Mouse (Mus musculus): ENCODE results near the gene Chn2. TPM values are rescaled to one million over a fixed set of nuclear protein-coding genes. Genes with fewer than 3 reads are reported as not detected.

The Chn2 gene
- polyA plus RNA-seq, 1 experiment from 2014 or later = 12.4 TPM

GRCm38 (mm10) chr6:54060258-54060657 lies 20.9 kb downstream of the Chn2 start:
- no peak overlapping the region for H3K4me2 ChIP-seq (replicated peaks)
- H3K36me3 ChIP-seq = no peaks in the 10 kb centered on the region
- H3K27ac ChIP-seq = no peak overlapping the region
- no peaks in the 10 kb centered on the region; the same call in 1 of the 2 replicates for H3K9me3 ChIP-seq
- no peak for ATAC-seq (ENCODE audit: low FRiP score, low read depth)
- no peak overlapping the region for H3K9ac ChIP-seq
- H3K27me3 ChIP-seq = no peaks in the 10 kb centered on the region
- H3K4me1 ChIP-seq = peaks cover 32% of the 10 kb centered on the region
- H3K4me3 ChIP-seq = no peak overlapping the region
- 72% methylated on average over 3 of the region's 3 CpGs for WGBS

DNA sequence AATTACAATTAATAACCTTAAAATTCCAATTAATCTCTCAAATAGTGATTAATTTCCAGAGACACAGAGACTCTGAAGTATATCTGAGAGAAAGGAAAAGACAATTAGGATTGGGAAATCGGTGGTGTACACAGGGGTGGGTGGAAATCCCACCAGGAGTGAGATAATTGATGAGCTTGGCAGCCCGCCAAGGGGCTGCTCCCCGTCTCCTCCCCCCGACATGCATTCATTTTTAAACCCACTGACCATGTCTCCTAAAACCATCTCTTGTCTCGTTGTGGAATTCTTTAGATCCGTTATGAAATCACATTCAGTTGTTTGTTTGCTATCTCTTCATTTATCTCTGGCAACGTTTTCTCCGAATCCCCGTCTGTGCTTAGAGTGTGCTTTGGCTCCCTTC lies 22.0 kb downstream of the Chn2 start:
- H3K4me3 ChIP-seq = no peak overlapping the region
- H3K4me2 ChIP-seq (replicated peaks) = no peak overlapping the region
- H3K36me3 ChIP-seq = no peaks in the 10 kb centered on the region
- H3K27me3 ChIP-seq = no peaks in the 10 kb centered on the region
- H3K9me3 ChIP-seq = no peaks in the 10 kb centered on the region; the same call in 1 of the 2 replicates
- H3K4me1 ChIP-seq = peaks cover 32% of the 10 kb centered on the region
- no peak for ATAC-seq (ENCODE audit: low FRiP score, low read depth)
- 53% methylated on average over 9 of the region's 9 CpGs for WGBS
- H3K27ac ChIP-seq = no peak overlapping the region
- no peak overlapping the region for H3K9ac ChIP-seq

DNA sequence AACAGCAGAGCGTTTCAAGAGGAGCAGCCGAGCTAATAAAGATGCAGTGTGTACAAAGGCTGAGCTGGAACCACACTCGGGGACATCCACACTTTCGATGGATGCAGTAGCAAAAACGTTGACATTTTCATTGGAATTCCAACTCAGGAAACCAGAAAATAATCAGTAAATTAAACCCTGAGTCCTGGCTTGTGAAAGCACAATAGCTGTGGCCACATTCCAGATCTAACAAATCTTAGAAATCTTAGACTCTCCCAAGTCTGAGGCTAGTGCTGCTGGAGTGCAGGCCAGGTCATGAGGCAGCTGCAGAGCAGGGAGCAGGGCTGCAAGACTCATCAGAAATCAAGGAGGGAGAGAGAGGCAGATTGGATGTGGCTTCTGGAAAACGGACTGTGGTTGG lies 24.5 kb downstream of the Chn2 start:
- Histone ChIP-seq H3K36me3 (no peaks in the 10 kb centered on the region), H3K9me3 (no peaks in the 10 kb centered on the region; the same call in 1 of the 2 replicates), H3K27me3 (no peaks in the 10 kb centered on the region), H3K9ac (no peak overlapping the region), H3K4me1 (peaks cover 19% of the 10 kb centered on the region), H3K4me3 (no peak overlapping the region), H3K4me2 (replicated peaks) (no peak overlapping the region), H3K27ac (no peak overlapping the region)
- no peak for ATAC-seq (ENCODE audit: low FRiP score, low read depth)
- WGBS = 59% methylated on average over 6 of the region's 6 CpGs

- Histone ChIP-seq H3K9ac (no peak overlapping the region), H3K4me3 (no peak overlapping the region), H3K4me2 (replicated peaks) (no peak overlapping the region), H3K27me3 (no peaks in the 10 kb centered on the region), H3K4me1 (peaks cover 11% of the 10 kb centered on the region), H3K27ac (no peak overlapping the region), H3K36me3 (no peaks in the 10 kb centered on the region), H3K9me3 (no peaks in the 10 kb centered on the region; the same call in 1 of the 2 replicates)
- WGBS = 66% methylated on average over 5 of the region's 5 CpGs
- no peak for ATAC-seq (ENCODE audit: low FRiP score, low read depth)
These were observed 28.0 kb downstream of the Chn2 start for GRCm38 (mm10) chr6:54067380-54067779.

- no peak overlapping the region for H3K4me3 ChIP-seq
- no peak for ATAC-seq (ENCODE audit: low FRiP score, low read depth)
- peaks cover 5% of the 10 kb centered on the region for H3K4me1 ChIP-seq
- no peaks in the 10 kb centered on the region for H3K36me3 ChIP-seq
- no peak overlapping the region for H3K27ac ChIP-seq
- no peaks in the 10 kb centered on the region for H3K27me3 ChIP-seq
- 78% methylated on average over 5 of the region's 5 CpGs for WGBS
- no peaks in the 10 kb centered on the region; the same call in 1 of the 2 replicates for H3K9me3 ChIP-seq
- H3K4me2 ChIP-seq (replicated peaks) = no peak overlapping the region
- no peak overlapping the region for H3K9ac ChIP-seq
These were observed 29.5 kb downstream of the Chn2 start for GRCm38 (mm10) chr6:54068882-54069281.

DNA sequence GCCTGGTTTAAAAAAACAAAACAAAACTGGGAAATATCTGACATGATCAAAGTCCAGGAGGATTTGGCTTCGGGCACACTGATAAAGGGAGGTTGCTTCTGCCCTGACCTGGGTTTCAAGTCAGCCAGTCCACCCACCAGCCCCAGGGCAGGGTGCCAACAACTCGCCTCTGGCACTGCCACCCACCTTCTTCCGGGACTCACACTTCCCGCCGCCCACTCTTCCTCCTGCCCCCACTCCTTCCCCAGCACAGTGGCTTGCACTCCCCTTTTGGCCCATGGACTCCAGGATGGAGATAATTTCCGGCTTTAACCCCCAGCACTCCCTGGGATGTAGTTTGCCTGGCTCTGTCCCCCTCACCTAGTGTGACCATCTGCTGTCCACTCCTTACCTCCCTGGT lies 31.4 kb downstream of the Chn2 start:
- no peak for ATAC-seq (ENCODE audit: low FRiP score, low read depth)
- Histone ChIP-seq H3K4me2 (replicated peaks) (no peak overlapping the region), H3K36me3 (no peaks in the 10 kb centered on the region), H3K27ac (no peak overlapping the region), H3K9me3 (no peaks in the 10 kb centered on the region), H3K4me3 (no peak overlapping the region), H3K4me1 (peaks cover 18% of the 10 kb centered on the region), H3K27me3 (no peaks in the 10 kb centered on the region), H3K9ac (no peak overlapping the region)
- 60% methylated on average over 6 of the region's 6 CpGs for WGBS

GRCm38 (mm10) chr6:54071478-54071877 lies 32.1 kb downstream of the Chn2 start:
- H3K4me2 ChIP-seq (replicated peaks) = no peak overlapping the region
- H3K27me3 ChIP-seq = no peaks in the 10 kb centered on the region
- H3K27ac ChIP-seq = no peak overlapping the region
- H3K4me1 ChIP-seq = peaks cover 18% of the 10 kb centered on the region
- no peak for ATAC-seq (ENCODE audit: low FRiP score, low read depth)
- H3K9me3 ChIP-seq = no peaks in the 10 kb centered on the region
- H3K36me3 ChIP-seq = no peaks in the 10 kb centered on the region
- WGBS = 82% methylated on average over 4 of the region's 4 CpGs
- H3K9ac ChIP-seq = no peak overlapping the region
- no peak overlapping the region for H3K4me3 ChIP-seq

DNA sequence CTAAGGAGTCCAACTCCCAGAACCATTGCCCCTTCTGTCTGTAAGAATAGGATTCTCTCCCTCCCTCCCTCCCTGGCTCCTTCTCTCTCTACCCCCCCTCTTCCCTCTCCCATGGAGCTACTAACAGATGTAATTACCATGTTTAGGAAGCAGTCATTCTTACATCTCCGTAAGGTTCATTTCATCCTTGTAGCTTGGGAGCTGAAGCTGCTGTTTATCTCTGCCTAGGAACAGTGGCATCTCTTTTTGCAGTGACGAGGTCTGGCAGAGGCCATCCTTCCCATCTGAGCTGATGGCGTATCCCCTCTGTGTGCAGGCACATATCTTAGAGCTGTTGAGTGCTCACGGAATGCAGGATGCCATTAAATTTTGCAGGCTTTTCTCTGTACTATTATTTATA lies 35.1 kb downstream of the Chn2 start:
- H3K4me1 ChIP-seq = peaks cover 18% of the 10 kb centered on the region
- H3K27ac ChIP-seq = no peak overlapping the region
- ATAC-seq (ENCODE audit: low FRiP score, low read depth) = no peak
- no peak overlapping the region for H3K9ac ChIP-seq
- H3K4me3 ChIP-seq = no peak overlapping the region
- no peaks in the 10 kb centered on the region for H3K9me3 ChIP-seq
- WGBS = 51% methylated on average over 4 of the region's 4 CpGs
- H3K4me2 ChIP-seq (replicated peaks) = no peak overlapping the region
- no peaks in the 10 kb centered on the region for H3K27me3 ChIP-seq
- no peaks in the 10 kb centered on the region for H3K36me3 ChIP-seq

DNA sequence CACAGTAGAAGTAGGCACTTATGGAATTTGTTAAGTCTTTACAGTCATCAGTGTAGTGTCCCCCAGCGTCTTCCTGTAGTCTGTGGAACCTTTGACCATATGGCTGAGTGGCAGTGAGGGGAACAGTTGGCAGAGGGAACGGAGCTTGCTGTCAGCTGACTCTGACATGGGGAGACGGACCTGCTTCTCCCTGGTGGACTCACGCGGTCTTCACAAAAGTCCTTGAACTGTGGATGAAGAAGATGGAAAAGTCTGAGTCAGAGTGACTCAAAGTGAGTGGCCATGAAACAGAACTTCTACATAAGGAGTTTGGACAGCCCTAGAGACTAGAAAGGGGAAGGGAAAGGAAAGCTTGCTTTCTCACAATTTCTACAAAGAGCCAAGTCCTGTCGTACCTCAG lies 36.1 kb downstream of the Chn2 start:
- Histone ChIP-seq H3K27ac (no peak overlapping the region), H3K9ac (no peak overlapping the region), H3K36me3 (no peaks in the 10 kb centered on the region), H3K27me3 (no peaks in the 10 kb centered on the region), H3K9me3 (no peaks in the 10 kb centered on the region), H3K4me3 (no peak overlapping the region), H3K4me1 (peaks cover 18% of the 10 kb centered on the region), H3K4me2 (replicated peaks) (no peak overlapping the region)
- WGBS = 70% methylated on average over 6 of the region's 6 CpGs
- no peak for ATAC-seq (ENCODE audit: low FRiP score, low read depth)

DNA sequence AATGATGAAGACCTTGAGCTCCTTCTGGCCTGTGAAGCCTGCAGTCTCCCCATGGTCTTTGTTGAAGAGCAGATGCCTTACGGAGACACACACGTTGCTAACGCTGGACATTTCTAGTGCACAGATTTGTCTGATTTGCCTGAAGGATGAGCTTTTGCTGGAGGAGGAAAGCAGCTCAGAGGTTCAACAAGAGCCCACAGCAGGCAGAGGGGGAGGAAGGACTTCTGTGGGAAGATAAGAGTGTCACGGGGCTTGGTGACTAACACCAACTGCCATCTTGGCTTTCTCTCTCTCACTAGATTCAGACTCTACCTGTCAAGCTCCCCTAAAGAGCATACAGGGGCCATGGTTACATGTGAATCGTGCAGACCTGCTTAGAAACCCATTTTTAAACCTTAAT lies 37.3 kb downstream of the Chn2 start:
- Histone ChIP-seq H3K9ac (no peak overlapping the region), H3K4me2 (replicated peaks) (no peak overlapping the region), H3K4me3 (no peak overlapping the region), H3K36me3 (no peaks in the 10 kb centered on the region), H3K9me3 (no peaks in the 10 kb centered on the region), H3K27ac (no peak overlapping the region), H3K27me3 (no peaks in the 10 kb centered on the region), H3K4me1 (peaks cover 14% of the 10 kb centered on the region)
- 88% methylated on average over 5 of the region's 5 CpGs for WGBS
- no peak for ATAC-seq (ENCODE audit: low FRiP score, low read depth)

DNA sequence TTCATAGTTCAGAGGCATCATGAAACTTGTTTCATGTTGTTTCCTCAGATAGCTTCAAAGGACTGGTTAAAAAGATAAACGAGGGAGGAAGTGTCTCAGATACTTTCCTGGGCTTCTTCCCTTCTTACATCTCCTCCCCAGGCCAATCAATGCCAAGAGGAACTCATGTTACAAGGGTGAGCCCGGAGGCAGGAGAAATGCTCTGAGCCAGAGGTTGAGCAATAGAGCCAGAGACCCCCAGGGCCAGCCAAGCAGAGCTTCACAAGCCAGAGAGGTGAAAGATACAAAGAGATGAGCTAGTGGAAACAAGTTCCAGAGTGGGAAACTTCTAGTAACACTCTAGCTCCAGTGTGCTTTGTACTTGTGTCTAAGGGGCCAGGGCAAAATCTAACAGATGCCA lies 38.9 kb downstream of the Chn2 start:
- H3K27ac ChIP-seq = no peak overlapping the region
- H3K9me3 ChIP-seq = no peaks in the 10 kb centered on the region
- no peak overlapping the region for H3K9ac ChIP-seq
- H3K27me3 ChIP-seq = no peaks in the 10 kb centered on the region
- no peaks in the 10 kb centered on the region for H3K36me3 ChIP-seq
- 38% methylated on average over 2 of the region's 2 CpGs for WGBS
- H3K4me3 ChIP-seq = no peak overlapping the region
- peaks cover 14% of the 10 kb centered on the region for H3K4me1 ChIP-seq
- no peak overlapping the region for H3K4me2 ChIP-seq (replicated peaks)
- no peak for ATAC-seq (ENCODE audit: low FRiP score, low read depth)

GRCm38 (mm10) chr6:54079881-54080280 lies 40.5 kb downstream of the Chn2 start:
- no peak overlapping the region for H3K27ac ChIP-seq
- no peaks in the 10 kb centered on the region for H3K9me3 ChIP-seq
- no peaks in the 10 kb centered on the region for H3K27me3 ChIP-seq
- no peak overlapping the region for H3K4me3 ChIP-seq
- WGBS = 82% methylated on average over 2 of the region's 2 CpGs
- no peak for ATAC-seq (ENCODE audit: low FRiP score, low read depth)
- H3K36me3 ChIP-seq = no peaks in the 10 kb centered on the region
- no peak overlapping the region for H3K4me2 ChIP-seq (replicated peaks)
- H3K9ac ChIP-seq = no peak overlapping the region
- H3K4me1 ChIP-seq = peaks cover 8% of the 10 kb centered on the region

DNA sequence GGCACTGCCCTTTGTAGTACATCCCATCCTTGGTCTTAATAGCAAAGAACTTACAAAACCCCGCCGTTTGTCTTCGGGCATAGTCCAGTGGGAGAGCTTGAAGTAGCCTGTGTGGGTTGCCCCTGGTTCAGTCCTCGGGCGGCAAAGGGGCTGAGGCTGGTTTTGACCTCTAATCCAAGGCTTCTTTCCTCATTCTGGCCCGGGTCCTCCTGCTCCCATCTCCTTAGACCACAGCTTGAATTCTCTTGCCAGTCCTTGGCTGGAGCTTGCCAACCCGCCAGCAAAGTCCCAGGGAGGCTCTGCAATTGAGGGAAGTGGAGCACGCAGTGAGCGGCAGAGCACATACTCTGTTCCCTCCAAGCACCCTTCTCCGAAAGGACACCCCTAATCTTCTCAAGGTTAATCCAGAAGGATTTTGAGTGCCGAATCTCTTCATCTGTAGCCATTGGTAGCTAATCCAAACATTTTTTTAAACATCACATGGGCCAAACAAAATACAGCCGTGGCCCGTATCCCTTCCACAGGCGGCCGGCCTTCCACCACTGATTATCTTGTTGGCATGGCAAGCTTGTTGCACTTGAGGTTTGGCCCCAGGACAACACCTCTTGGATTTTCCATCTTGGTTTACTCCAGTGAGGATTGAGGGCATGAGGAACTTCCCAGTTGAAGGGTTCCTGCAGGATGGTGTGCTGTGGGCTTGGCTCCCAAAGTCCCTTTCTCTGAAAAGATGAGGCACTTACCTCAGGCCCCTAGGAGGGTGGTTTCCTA lies 41.3 kb downstream of the Chn2 start:
- no peak for ATAC-seq (ENCODE audit: low FRiP score, low read depth)
- 93% methylated on average over 15 of the region's 15 CpGs for WGBS
- H3K36me3 ChIP-seq = no peaks in the 10 kb centered on the region
- no peak overlapping the region for H3K4me3 ChIP-seq
- H3K9ac ChIP-seq = no peak overlapping the region
- H3K9me3 ChIP-seq = no peaks in the 10 kb centered on the region
- no peak overlapping the region for H3K4me2 ChIP-seq (replicated peaks)
- H3K27ac ChIP-seq = no peak overlapping the region
- H3K4me1 ChIP-seq = peaks cover under 1% of the 10 kb centered on the region; the same call in 1 of the 2 replicates
- H3K27me3 ChIP-seq = no peaks in the 10 kb centered on the region
